Mouse (Mus musculus): ENCODE measurements around the gene Kcna5. TPM values are rescaled to one million over a fixed set of nuclear protein-coding genes. Genes with fewer than 3 reads are reported as not detected.

The Kcna5 gene
- polyA plus RNA-seq (2015; fragmentation: Nextera tagmentation; extraction: Ambion mirVana), result 1.5 and 2.4 TPM in 2 replicates

DNA sequence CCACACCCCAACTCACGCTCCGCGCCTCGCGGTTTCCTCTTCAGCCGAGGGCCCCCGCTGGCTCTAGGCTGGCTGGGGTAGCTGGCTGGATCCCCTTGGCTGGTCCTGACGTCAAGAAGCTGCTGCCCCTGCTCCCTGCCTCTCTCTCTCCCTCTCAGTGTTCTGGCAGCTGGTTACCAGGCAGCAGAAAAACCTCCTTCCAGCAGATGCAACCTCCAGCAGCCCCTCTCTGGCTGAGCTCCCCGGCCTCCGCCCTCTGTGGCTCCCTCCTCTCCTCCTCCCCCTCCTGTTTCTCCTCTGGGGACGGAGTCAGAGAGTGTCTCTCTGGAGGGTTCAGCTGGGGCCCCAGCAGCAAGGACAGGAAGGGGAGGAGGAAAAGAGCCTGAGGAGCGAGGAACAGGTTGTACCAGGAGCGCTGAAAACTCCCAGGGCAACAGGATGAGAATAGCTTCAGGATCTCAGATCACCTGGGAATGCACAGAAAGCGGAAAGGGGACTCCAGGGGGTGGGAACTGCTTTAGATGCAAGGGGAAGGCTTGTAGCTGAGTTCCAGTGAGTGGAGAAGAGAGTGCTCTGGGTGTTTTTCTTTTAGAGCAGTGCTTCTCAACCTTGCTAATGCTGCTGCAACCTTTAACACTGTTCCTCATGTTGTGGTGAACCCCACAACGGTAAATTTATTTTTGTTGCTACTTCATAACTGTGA, at the start of gene Kcna5:
Gene Kcna5 (minus strand): TSS at position 205 of the 703 bp plus-strand sequence.

Other genes with a start within 250 kb of the Kcna5 start
- 0.16 and 0.21 TPM in 2 replicates for gene Kcna1, start 111.0 kb upstream of the Kcna5 start, polyA plus RNA-seq (2015; fragmentation: Nextera tagmentation; extraction: Ambion mirVana)
- 0.12 and 0.22 TPM in 2 replicates for gene Kcna6, start 205.3 kb upstream of the Kcna5 start, polyA plus RNA-seq (2015; fragmentation: Nextera tagmentation; extraction: Ambion mirVana)

Data from spleen, postnatal 0 days (tissue).